Mouse (Mus musculus) heart, adult 2 months (tissue): ENCODE data around the gene Spock1. TPM values are rescaled to one million over a fixed set of nuclear protein-coding genes. Genes with fewer than 3 reads are reported as not detected.

Experiments used
- DNase-seq, 2 experiments: peaks; one replicate each; pipeline ENCODE4 v3.0.0; 2021
- H3K27ac ChIP-seq: fragments of 200-600 bp; 2 replicates; pipeline ENCODE4 v1.8.1; 2022
- H3K27me3 ChIP-seq: fragments of 200-500 bp; 2 replicates; pipeline ENCODE4 v1.6.1; 2012; ENCODE audit warnings: mild to moderate bottlenecking, low read length, inconsistent platforms, mixed read lengths; ENCODE audit not compliant: control insufficient read depth, insufficient read depth
- H3K36me3 ChIP-seq: fragments of 200-500 bp; 2 replicates; pipeline ENCODE4 v1.6.1; 2012; ENCODE audit warnings: low read length, inconsistent platforms; ENCODE audit not compliant: control insufficient read depth, insufficient read depth
- H3K4me1 ChIP-seq: fragments of 200-500 bp; 2 replicates; pipeline ENCODE4 v1.6.1; 2011; ENCODE audit warnings: low read length; ENCODE audit not compliant: control insufficient read depth, insufficient read depth
- H3K4me3 ChIP-seq: fragments of 200-600 bp; 2 replicates; pipeline ENCODE4 v1.8.1; 2022
- H3K79me2 ChIP-seq: fragments of 200-500 bp; replicated peaks from 2 replicates; pipeline ENCODE4 v1.6.1; 2012; ENCODE audit warnings: mild to moderate bottlenecking, inconsistent platforms, low read length, moderate library complexity, mixed read lengths; ENCODE audit not compliant: control insufficient read depth, insufficient read depth
- H3K9ac ChIP-seq: fragments of 200-500 bp; 2 replicates; pipeline ENCODE4 v1.6.1; 2012; ENCODE audit warnings: low read depth, mild to moderate bottlenecking, control low read depth, inconsistent platforms, low read length, mixed read lengths
- CTCF ChIP-seq: fragments of 200-600 bp; IDR thresholded peaks from 2 replicates; pipeline ENCODE4 v1.8.1; 2022; ENCODE audit warnings: antibody characterized with exemption, mild to moderate bottlenecking, moderate library complexity
- EP300 ChIP-seq: fragments of 200-500 bp; IDR thresholded peaks from 2 replicates; pipeline ENCODE4 v1.6.1; 2011; ENCODE audit warnings: low read depth, low read length, control low read depth; ENCODE audit not compliant: insufficient read depth
- POLR2A ChIP-seq: fragments of 200-500 bp; IDR thresholded peaks from 2 replicates; pipeline ENCODE4 v1.6.1; 2011; ENCODE audit warnings: mild to moderate bottlenecking, low read depth, low read length, control low read depth; ENCODE audit not compliant: insufficient read depth
- WGBS: fragments of 180-500 bp; shearing (Covaris S2); methylation state at CpG from one replicate; pipeline ENCODE4 v1.1.7; 2018; 5-methylcytosine and 5-hydroxymethylcytosine counted together
- intact Hi-C: fragments of 180-260 bp; cut with DNase I; formaldehyde crosslinking; loops from one replicate; pipeline ENCODE4 v1.15.1; 2025
- polyA plus RNA-seq: library from polyadenylated mRNA; depleted of rRNA; stranded (reverse); fragments of >200 nt; gene quantifications from 2 replicates; pipeline ENCODE4 v1.2.3, GENCODE M21; 2012
- total RNA-seq, 2 experiments: library from RNA; stranded (reverse); gene quantifications; 2 replicates each; pipeline ENCODE4 v1.2.3; 2021

Gene Spock1
- total and polyA plus RNA-seq, 3 experiments, result 0.04 TPM; not detected in 2

DNA sequence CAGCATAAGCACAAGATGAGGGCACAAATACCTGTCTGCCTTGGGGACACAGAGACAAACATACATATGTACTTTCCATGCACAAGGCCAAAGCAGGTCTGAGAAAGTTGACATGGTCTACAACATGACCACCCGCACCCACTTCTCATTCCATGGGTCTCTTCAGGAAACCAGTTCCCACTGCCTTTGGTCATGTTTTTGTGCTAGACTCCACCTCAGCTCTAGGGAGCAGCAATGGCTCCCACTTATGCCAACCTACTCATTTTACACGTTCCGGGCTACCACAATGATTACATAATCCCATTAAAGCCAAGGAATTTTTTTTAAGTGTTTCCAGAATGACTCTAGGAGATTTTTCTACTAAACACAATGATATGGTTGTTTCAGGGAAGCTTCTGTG lies 147.5 kb downstream of the Spock1 start:
- H3K27me3 ChIP-seq, result no peaks in the 10 kb centered on the region

DNA sequence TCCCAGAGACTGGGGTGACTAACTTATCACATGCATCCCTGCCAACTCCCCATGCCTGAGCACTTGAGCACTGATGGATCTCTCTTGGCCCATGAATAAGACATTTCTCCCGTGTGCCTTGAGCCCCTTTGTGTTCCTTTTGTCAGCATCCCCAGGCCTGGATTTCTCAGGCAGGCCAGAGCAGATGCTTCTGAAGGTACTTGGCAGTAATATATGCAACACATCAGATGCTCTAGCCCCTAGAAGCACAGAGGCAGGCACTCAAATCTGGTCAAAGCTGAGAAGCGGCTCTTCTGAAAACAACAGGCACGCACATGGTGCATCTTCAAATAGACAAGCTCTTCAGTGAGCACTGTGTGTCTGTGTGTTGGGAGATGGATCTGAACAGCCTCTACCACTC lies 151.8 kb downstream of the Spock1 start:
- Histone ChIP-seq H3K36me3 (no peaks in the 10 kb centered on the region), H3K27me3 (no peaks in the 10 kb centered on the region), H3K79me2 (no peaks in the 10 kb centered on the region), H3K27ac (no peak overlapping the region), H3K4me1 (no peaks in the 10 kb centered on the region), H3K9ac (no peak overlapping the region), H3K4me3 (no peak overlapping the region)
- DNase-seq, result no peak
- WGBS, result 85% methylated on average over 3 of the region's 3 CpGs
- intact Hi-C loops, result no loop called here
- TF ChIP-seq EP300, result no peak
- TF ChIP-seq POLR2A, result no peak
- no peak for TF ChIP-seq CTCF

More for the DNA sequence above, 147.5 kb downstream of the Spock1 start:
- no peak overlapping the region for H3K9ac ChIP-seq
- intact Hi-C loops, result no loop called here
- no peak overlapping the region for H3K4me3 ChIP-seq
- no peak for TF ChIP-seq CTCF
- no peak for TF ChIP-seq POLR2A
- TF ChIP-seq EP300, result no peak
- H3K27ac ChIP-seq, result no peak overlapping the region
- WGBS, result 88% methylated on average over 3 of the region's 3 CpGs
- no peak for DNase-seq
- H3K36me3 ChIP-seq, result no peaks in the 10 kb centered on the region
- no peaks in the 10 kb centered on the region for H3K79me2 ChIP-seq
- no peaks in the 10 kb centered on the region for H3K4me1 ChIP-seq

DNA sequence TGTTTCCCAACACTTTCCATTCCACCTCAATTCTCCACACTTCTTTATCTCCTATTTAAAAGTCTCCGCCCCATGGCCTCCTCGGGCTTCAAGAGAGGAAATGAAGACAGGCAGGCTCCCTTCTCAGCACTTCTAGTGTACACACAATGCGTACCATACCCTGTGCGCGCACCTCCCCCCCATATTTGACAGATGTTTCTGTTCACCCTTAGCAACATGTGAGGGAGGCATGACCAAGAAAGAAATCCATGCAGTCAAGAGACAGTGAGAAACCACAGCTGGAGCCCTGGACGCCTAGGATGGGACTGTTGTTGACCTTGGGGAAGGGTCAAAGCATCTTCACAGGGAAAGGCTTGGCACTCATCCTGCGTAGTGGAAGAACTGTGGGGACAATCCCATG lies 157.3 kb downstream of the Spock1 start:
- H3K27ac ChIP-seq, result no peak overlapping the region
- TF ChIP-seq POLR2A (no peak), EP300 (no peak), CTCF (no peak)
- no peak for DNase-seq
- H3K79me2 ChIP-seq, result no peaks in the 10 kb centered on the region
- 57% methylated on average over 7 of the region's 7 CpGs for WGBS
- no peaks in the 10 kb centered on the region for H3K4me1 ChIP-seq
- no peaks in the 10 kb centered on the region for H3K27me3 ChIP-seq
- no peak overlapping the region for H3K4me3 ChIP-seq
- H3K9ac ChIP-seq, result no peak overlapping the region
- H3K36me3 ChIP-seq, result no peaks in the 10 kb centered on the region
- intact Hi-C loops, result no loop called here

DNA sequence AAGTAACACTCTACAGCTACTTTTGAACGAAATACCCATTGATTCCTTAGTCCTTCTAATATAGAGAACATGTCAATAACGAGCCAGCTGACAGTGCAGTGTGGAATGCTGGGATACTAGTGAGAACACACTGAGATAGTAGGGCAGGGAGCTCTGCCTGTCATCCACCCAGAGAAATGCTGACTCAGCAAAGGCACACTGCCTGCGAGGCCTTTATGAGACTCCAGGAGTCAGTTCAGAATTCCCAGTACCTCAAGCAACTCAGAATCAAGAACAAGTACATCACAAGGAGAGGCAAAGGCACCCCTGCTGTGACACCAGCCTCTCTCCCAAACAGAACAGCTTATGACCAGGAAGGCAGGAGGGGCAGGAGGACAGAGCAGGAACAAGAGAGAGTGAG lies 163.5 kb downstream of the Spock1 start:
- H3K9ac ChIP-seq, result no peak overlapping the region
- 68% methylated on average over 3 of the region's 3 CpGs for WGBS
- H3K27ac ChIP-seq, result no peak overlapping the region
- TF ChIP-seq EP300 (no peak), CTCF (no peak), POLR2A (no peak)
- no peaks in the 10 kb centered on the region for H3K27me3 ChIP-seq
- no peak overlapping the region for H3K4me3 ChIP-seq
- DNase-seq, result no peak
- no peaks in the 10 kb centered on the region for H3K79me2 ChIP-seq
- intact Hi-C loops, result no loop called here
- no peaks in the 10 kb centered on the region for H3K4me1 ChIP-seq
- H3K36me3 ChIP-seq, result no peaks in the 10 kb centered on the region

DNA sequence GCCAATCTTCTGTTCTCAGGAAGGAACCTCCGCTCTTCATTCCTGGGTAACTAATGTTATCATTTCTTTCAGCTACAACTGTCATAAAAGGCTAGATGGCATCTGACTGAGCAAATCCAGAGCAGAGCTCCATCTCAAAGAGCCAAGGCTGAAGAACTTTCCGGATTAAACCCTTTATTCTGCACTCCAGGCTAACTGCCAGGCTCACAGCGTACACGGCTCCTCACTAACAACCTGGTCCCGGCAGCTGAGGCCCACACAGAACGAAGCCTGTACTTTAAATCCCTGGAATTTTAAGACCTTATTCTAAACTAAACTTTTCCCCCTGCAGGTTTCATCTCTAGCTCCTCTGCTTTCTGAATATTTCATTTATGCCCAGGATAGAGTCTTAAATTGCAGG lies 166.9 kb downstream of the Spock1 start:
- H3K9ac ChIP-seq, result no peak overlapping the region
- H3K4me3 ChIP-seq, result no peak overlapping the region
- no peaks in the 10 kb centered on the region for H3K4me1 ChIP-seq
- H3K36me3 ChIP-seq, result no peaks in the 10 kb centered on the region
- H3K79me2 ChIP-seq, result no peaks in the 10 kb centered on the region
- intact Hi-C loops, result no loop called here
- TF ChIP-seq EP300 (no peak), CTCF (no peak), POLR2A (no peak)
- H3K27ac ChIP-seq, result no peak overlapping the region
- H3K27me3 ChIP-seq, result no peaks in the 10 kb centered on the region
- DNase-seq, result no peak
- WGBS, result 75% methylated on average over 6 of the region's 6 CpGs

DNA sequence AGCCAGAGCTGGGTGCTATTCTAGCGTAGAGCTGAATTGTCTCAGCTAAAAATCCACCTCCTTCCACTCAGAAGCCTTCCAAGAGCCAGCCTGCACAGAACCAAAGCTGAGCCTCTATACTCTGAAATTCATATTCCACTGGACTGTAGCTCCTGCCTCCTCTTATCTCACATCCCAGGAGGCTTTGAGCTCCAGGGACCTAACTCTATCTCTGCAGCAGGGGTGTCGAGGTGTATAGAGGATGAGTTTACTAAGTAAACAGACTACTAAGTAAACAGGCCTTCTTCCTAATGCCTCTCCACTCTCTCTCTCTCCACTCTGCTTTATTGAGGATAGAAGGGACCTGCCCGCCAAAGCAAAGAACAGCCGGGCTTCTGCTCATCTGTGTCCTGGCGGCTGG lies 167.7 kb downstream of the Spock1 start:
- Histone ChIP-seq H3K4me1 (no peaks in the 10 kb centered on the region), H3K27me3 (no peaks in the 10 kb centered on the region), H3K36me3 (no peaks in the 10 kb centered on the region), H3K27ac (no peak overlapping the region), H3K79me2 (no peaks in the 10 kb centered on the region), H3K9ac (no peak overlapping the region), H3K4me3 (no peak overlapping the region)
- TF ChIP-seq POLR2A, result no peak
- TF ChIP-seq EP300, result no peak
- TF ChIP-seq CTCF, result no peak
- DNase-seq, result no peak
- intact Hi-C loops, result no loop called here
- 54% methylated on average over 5 of the region's 5 CpGs for WGBS

DNA sequence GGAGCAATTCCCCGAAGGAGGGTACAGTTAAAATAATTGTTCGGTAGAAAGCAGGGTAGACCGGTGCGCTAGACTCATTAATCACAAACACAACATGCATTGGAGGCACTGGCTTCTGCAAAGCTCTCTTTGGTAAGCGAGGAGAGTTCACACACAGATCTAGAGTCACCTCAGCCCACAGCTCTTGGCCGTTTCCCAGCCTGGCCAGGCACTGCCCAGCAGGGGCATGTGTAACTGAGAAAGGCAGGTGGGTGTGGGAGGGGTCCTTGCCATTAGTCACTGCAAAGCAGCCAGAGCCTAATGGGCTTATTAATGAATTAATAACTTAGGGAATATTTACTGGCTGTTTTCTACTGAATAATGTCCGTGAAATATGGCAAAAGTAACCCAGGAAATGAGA lies 172.1 kb downstream of the Spock1 start:
- no peaks in the 10 kb centered on the region for H3K27me3 ChIP-seq
- H3K9ac ChIP-seq, result no peak overlapping the region
- H3K79me2 ChIP-seq, result no peaks in the 10 kb centered on the region
- no peak for DNase-seq
- no peaks in the 10 kb centered on the region for H3K4me1 ChIP-seq
- H3K36me3 ChIP-seq, result no peaks in the 10 kb centered on the region
- WGBS, result 78% methylated on average over 7 of the region's 7 CpGs
- H3K4me3 ChIP-seq, result no peak overlapping the region
- H3K27ac ChIP-seq, result no peak overlapping the region
- no peak for TF ChIP-seq POLR2A
- no peak for TF ChIP-seq EP300
- intact Hi-C loops, result no loop called here
